Mouse (Mus musculus): ENCODE measurements at regions not wholly inside any gene's neighbourhood (a gene's known extent, or its start where the extent isn't known, plus 50 kb on each side); places are given as distances from the start of the nearest gene placed in this dataset.

DNA sequence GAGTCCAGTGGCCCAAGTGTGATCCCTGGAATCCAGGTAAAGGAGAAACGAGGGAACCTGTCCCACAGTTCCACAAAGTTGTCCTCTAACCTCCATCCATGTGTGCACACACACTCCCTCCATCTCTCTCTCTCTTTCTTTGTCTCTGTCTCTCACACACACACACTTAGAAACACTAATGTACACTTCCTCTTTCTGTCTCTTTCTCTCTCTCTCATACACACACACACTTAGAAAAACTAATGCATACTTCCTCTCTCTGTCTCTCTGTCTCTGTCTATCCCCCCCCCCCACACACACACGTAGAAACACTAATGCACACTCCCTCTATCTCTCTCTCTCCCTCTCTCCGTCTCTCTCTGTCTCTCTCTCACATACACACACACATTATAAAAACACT is 61.2 kb upstream of the Bmp2k start:
- DNase-seq: no peak

DNA sequence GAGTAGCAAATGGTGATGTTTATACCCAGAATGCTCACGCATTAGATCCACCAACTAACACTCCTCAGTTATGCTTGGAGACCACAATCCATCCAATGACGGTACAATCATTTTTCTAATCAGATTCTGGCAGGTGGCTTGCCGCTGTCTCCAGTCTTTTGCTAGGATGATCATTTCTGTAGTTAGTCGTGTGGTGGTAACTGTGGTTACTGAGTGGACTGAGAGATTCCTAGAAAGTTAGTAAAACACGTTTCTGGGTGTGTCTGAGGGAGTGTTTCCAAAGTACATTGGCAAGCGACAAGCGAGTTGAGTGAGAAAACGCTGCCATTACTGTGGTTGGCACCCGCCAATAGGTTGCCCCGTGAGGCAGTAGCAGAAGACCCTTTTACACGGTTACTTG is 58.8 kb upstream of the Bmp2k start:
- DNase-seq: no peak

DNA sequence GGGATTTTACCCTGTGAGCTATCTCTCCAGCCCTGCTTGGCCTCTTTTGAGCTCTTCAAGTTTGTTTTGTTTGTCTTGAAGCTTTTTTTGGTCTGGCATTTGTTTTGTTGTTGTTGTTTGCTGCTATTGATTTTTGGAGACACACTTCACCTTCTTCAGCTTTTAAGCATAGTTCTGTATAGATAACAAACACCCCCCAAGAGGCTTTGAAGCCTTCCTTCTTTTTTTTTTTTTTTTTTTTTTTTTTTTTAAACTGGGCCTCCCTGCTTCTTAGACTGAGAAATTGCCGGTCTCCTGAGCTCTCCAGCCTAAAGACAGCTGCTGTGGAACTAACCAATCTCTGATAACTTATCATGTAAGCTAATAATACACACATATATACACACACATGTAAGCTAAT is 58.2 kb upstream of the Bmp2k start:
- DNase-seq: no peak

DNA sequence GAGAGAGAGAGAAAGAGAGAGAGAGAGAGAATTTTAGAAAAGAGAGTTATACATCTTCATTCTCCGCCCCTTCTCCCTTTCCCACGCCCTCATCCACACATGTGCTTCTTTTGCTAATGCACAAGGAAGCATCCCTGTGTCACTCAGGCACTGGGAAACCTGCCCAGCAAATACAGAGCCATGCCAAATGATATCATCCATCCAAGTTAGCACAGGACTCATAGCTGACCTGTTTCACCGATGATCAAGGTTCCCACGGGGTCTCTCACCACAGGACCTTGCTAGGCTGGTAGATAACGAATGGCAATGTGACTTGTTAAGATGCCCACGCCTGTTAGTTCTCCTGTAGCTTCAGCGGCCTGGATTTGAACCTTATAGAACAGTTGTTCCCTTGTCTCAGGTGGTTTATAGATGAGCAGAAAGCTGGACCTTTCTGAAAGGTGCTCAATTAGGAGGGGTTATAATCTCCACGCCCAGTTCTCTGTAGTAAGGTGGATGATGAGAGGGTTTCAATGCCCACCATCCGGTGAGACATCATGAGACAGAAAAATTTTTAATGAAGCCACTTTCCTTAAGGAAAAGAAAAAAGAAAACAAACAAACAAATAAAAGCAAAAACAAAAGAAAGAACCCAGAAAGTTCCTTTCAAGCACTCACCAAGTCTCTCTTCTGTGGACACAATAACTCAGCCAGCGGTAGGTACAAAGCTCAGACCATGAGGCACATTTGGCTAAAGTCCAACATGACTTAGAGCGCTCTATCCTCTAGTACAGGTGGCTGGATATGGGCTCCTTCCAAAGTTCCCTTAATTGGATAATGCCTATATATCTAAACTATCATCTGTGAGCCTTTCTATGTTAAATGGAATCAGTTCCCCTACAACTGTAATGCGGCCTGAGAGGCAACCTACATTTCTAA is 57.1 kb upstream of the Bmp2k start:
- no peak for DNase-seq

DNA sequence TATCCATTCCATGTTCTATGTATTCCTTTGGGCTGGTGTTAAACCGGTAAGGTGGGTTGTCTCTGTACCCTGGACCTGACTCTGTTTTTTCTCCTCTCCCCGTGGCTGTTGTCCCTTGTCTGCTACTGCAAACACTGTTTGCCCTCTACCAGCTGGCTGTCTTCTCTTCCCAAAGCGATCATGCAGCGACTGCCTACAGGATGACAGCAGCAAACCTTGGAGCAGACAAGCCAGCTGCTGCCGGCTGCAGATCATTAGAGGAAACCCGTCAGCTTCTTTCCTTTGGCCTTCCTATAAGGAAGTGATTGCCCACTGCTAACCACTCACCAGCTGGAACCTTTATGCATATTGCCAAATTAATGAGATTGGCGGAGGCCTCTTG is 56.4 kb upstream of the Bmp2k start:
- no peak for DNase-seq

DNA sequence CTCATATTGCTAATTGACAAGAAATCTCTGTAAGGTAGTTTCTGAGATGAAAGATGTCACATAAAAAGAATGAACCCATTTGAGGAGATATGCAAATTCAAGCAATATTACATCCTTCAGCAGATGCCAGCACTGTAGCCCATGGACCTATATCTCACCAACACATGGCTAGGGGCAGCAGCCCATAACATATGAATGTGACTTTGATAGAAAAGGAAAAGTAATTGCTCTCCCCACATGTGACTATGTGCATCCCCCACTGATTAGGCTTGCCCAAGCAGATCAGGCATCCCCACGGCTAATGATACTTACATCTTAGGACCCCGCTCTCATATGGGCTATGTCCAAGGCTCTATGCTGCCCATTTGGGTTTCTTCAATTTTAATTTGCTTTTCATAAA is 56.0 kb upstream of the Bmp2k start:
- DNase-seq: no peak

All from thymus, adult 18-20 months (tissue).